Mouse (Mus musculus): ENCODE measurements at regions not wholly inside any gene's neighbourhood (a gene's known extent, or its start where the extent isn't known, plus 50 kb on each side); places are given as distances from the start of the nearest gene placed in this dataset. TPM values are rescaled to one million over a fixed set of nuclear protein-coding genes. Genes with fewer than 3 reads are reported as not detected.
A peak's percentile ranks its signal among the peaks of the same experiment; 100 is the strongest.

DNA sequence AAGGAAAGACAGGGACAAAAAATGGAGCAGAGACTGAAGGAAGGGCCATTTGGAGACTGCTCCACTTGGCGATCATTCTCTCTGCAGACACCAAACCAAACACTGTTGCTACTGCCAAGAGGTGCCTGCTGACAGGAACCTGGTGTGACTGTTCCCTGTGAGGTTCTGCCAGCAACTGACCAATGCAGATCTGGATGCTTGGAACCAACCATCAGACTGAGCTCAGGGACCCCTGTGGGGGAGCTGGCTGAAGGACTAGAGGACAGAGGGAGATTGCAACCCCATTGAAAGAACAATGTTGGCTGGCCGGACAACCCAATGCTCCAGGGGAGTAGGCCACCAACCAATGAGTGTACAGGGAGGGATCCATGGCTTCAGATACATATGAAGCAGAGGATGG lies 139.2 kb upstream of the Cep126 start:
- H3K4me2 ChIP-seq (replicated peaks): no peak overlapping the region
- H3K4me3 ChIP-seq (replicated peaks; ENCODE audit: low read length): no peak overlapping the region
- no peak overlapping the region for H3K27ac ChIP-seq
- no peaks in the 10 kb centered on the region for H3K36me3 ChIP-seq (replicated peaks; ENCODE audit: control insufficient read depth, insufficient read depth)
- ATAC-seq (ENCODE audit: low FRiP score) (no peak), DNase-seq (ENCODE audit: low spot score) (no peak)
- H3K9me3 ChIP-seq (ENCODE audit: control insufficient read depth, low read length): no peaks in the 10 kb centered on the region
- 93% methylated on average over 2 of the region's 2 CpGs for WGBS
- H3K4me1 ChIP-seq (replicated peaks; ENCODE audit: control insufficient read depth, insufficient read depth, low read length): no peaks in the 10 kb centered on the region
- H3K9ac ChIP-seq: no peak overlapping the region
- no peaks in the 10 kb centered on the region for H3K27me3 ChIP-seq (ENCODE audit: control insufficient read depth, insufficient read depth, low read length)

DNA sequence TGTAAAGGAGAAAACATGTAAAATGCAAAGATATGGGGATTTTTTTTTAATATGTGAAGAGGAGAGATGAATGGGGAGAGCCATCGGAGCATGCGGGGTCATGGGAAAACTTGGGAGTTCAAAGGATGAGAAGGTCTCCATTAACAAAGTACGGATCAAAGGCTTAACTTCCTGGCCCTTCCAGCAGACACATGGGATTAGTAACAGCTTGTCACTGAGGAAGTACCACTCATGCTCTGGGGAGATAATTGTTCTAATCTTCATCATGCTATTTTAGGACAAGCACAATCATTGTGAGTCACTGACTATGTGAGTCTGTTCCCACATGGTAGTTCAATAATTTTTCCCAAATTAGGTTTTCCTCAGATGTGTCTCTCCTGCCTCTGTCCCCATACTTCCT lies 115.4 kb upstream of the Cep126 start:
- DNase-seq (ENCODE audit: low spot score): no peak
- WGBS: 84% methylated on average over 3 of the region's 3 CpGs
- H3K4me3 ChIP-seq (replicated peaks; ENCODE audit: low read length): no peak overlapping the region
- H3K9me3 ChIP-seq (ENCODE audit: control insufficient read depth, low read length): no peaks in the 10 kb centered on the region
- H3K36me3 ChIP-seq (replicated peaks; ENCODE audit: control insufficient read depth, insufficient read depth): no peaks in the 10 kb centered on the region
- no peaks in the 10 kb centered on the region for H3K27me3 ChIP-seq (ENCODE audit: control insufficient read depth, insufficient read depth, low read length)
- no peak for ATAC-seq (ENCODE audit: low FRiP score)
- no peaks in the 10 kb centered on the region for H3K4me1 ChIP-seq (replicated peaks; ENCODE audit: control insufficient read depth, insufficient read depth, low read length)
- no peak overlapping the region for H3K9ac ChIP-seq
- no peak overlapping the region for H3K27ac ChIP-seq
- H3K4me2 ChIP-seq (replicated peaks): no peak overlapping the region

DNA sequence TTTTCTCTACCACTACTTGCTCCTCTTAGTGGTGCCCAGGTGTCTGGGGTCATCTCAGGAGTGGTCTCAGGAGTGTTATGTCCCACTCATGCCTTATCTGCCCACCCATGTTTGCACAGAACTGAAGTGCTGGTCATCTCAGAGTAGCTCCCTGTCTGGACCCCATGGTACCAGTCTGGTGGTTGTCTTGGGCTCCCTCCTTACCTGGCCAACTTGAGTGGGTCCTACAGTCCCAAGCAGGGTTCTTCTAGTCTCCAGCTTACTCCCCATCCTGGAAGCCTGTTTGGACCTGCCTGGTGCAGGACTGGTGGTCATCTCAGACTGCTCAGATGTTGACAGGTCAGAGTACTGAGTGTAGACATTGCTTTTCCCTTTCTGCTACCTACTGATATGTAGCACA lies 94.0 kb upstream of the Cep126 start:
- H3K27me3 ChIP-seq (ENCODE audit: control insufficient read depth, insufficient read depth, low read length): no peaks in the 10 kb centered on the region
- no peak overlapping the region for H3K9ac ChIP-seq
- no peak overlapping the region for H3K27ac ChIP-seq
- no peaks in the 10 kb centered on the region for H3K4me1 ChIP-seq (replicated peaks; ENCODE audit: control insufficient read depth, insufficient read depth, low read length)
- no peaks in the 10 kb centered on the region for H3K36me3 ChIP-seq (replicated peaks; ENCODE audit: control insufficient read depth, insufficient read depth)
- H3K9me3 ChIP-seq (ENCODE audit: control insufficient read depth, low read length): no peaks in the 10 kb centered on the region
- ATAC-seq (ENCODE audit: low FRiP score) (peak; percentile 34; the same call in 1 of the 2 replicates), DNase-seq (ENCODE audit: low spot score) (no peak)
- no peak overlapping the region for H3K4me3 ChIP-seq (replicated peaks; ENCODE audit: low read length)
- H3K4me2 ChIP-seq (replicated peaks): no peak overlapping the region

DNA sequence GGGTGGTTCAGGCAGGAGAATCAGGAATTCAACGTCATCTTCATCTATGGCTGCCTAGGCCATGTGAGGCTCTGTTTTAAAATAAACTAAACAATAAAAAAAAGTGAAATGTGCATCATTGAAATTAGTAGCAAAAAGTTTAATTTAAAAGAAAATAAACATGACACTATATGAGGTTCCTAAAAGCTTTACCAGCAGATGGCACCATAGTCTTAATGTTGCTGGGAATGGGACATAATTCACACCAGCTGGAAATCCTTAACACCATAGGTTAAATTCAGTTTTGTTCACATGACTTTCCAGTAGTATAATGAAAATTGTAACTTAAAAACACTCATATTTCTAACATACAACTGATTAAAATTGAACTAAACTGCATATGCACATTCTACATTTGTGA lies 92.3 kb upstream of the Cep126 start:
- no peak overlapping the region for H3K27ac ChIP-seq
- peak; percentile 62; the same call in 1 of the 2 replicates for ATAC-seq (ENCODE audit: low FRiP score)
- no peaks in the 10 kb centered on the region for H3K36me3 ChIP-seq (replicated peaks; ENCODE audit: control insufficient read depth, insufficient read depth)
- no peak overlapping the region for H3K4me2 ChIP-seq (replicated peaks)
- WGBS: 56% methylated on average over 1 of the region's 1 CpGs
- no peaks in the 10 kb centered on the region for H3K4me1 ChIP-seq (replicated peaks; ENCODE audit: control insufficient read depth, insufficient read depth, low read length)
- no peak overlapping the region for H3K9ac ChIP-seq
- no peaks in the 10 kb centered on the region for H3K27me3 ChIP-seq (ENCODE audit: control insufficient read depth, insufficient read depth, low read length)
- H3K9me3 ChIP-seq (ENCODE audit: control insufficient read depth, low read length): no peaks in the 10 kb centered on the region
- no peak overlapping the region for H3K4me3 ChIP-seq (replicated peaks; ENCODE audit: low read length)
- DNase-seq (ENCODE audit: low spot score): peak; percentile 78

DNA sequence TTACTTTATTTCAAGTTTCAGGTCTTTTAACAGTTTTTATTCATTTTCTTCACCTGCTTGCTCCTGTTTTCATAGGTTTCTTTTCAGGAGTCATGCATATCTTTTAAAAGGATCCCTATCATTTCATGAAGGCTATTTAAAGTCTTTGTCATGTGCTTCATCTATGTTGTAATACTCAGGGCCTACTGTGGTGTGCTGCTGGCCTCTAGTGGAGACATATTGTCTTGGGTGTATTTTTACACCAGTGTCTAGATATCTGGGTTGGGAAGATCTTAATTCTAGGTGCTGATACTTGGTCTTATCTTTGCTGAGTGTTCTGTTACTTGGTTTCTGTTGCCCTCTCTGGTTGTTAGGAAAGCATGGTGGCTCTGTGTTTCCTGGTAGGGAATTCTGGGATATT lies 74.8 kb upstream of the Cep126 start:
- Histone ChIP-seq H3K4me2 (replicated peaks) (no peak overlapping the region), H3K9ac (no peak overlapping the region), H3K36me3 (replicated peaks; ENCODE audit: control insufficient read depth, insufficient read depth) (no peaks in the 10 kb centered on the region), H3K9me3 (ENCODE audit: control insufficient read depth, low read length) (no peaks in the 10 kb centered on the region), H3K27me3 (ENCODE audit: control insufficient read depth, insufficient read depth, low read length) (no peaks in the 10 kb centered on the region), H3K27ac (no peak overlapping the region), H3K4me1 (replicated peaks; ENCODE audit: control insufficient read depth, insufficient read depth, low read length) (no peaks in the 10 kb centered on the region), H3K4me3 (replicated peaks; ENCODE audit: low read length) (no peak overlapping the region)
- ATAC-seq (ENCODE audit: low FRiP score): peak; percentile 76; the same call in 1 of the 2 replicates
- peak; percentile 67 for DNase-seq (ENCODE audit: low spot score)

DNA sequence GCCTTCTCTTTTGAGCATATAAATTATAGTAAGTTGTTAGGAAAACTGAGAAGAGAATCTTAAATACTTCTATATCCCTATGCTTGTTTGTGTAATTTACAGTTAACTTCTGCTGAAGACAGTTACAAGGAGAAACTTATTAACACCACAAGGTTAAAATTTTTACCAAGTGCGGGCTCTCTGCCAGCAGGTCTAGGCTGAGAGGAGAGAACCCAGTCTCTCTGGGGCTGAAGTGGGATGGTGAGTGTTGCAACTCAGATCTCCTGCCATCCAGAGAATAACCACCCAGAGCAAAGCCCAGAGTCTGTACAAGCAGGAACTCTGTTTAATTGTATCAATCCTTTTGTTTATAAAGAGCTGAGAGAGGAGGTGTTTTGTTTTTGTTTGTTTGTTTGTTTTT lies 51.3 kb upstream of the Cep126 start:
- H3K4me3 ChIP-seq (replicated peaks; ENCODE audit: low read length): no peak overlapping the region
- no peak overlapping the region for H3K9ac ChIP-seq
- no peak overlapping the region for H3K4me2 ChIP-seq (replicated peaks)
- H3K27ac ChIP-seq: no peak overlapping the region
- no peaks in the 10 kb centered on the region for H3K4me1 ChIP-seq (replicated peaks; ENCODE audit: control insufficient read depth, insufficient read depth, low read length)
- no peaks in the 10 kb centered on the region for H3K9me3 ChIP-seq (ENCODE audit: control insufficient read depth, low read length)
- H3K27me3 ChIP-seq (ENCODE audit: control insufficient read depth, insufficient read depth, low read length): no peaks in the 10 kb centered on the region
- DNase-seq (ENCODE audit: low spot score) (no peak), ATAC-seq (ENCODE audit: low FRiP score) (no peak)
- WGBS: 81% methylated on average over 1 of the region's 1 CpGs
- no peaks in the 10 kb centered on the region for H3K36me3 ChIP-seq (replicated peaks; ENCODE audit: control insufficient read depth, insufficient read depth)

MicroRNA genes in the stretch of these regions (microRNA counts, 519-probe panel; counts per million panel counts)
- microRNA mmu-miR-1899: not detected

Small RNAs in the stretch of these regions (microRNA-seq; reads per million reads assigned to microRNA genes)
- not detected for gene Mir1899
